ENCODE assay signal across 12 mouse cellular contexts in genomic region chr15:88921992-88922310, GRCm38 (mm10). TPM values are rescaled to one million over a fixed set of nuclear protein-coding genes. Genes with fewer than 3 reads are reported as not detected.
DNase-seq lines count a peak whose midpoint lies in the region; TF ChIP-seq lines count a peak whose summit lies in the region.
"Had no signal": no experiment of that assay in that cellular context is flagged by ENCODE, and none has a peak within 500 bp of the region (broad histone marks: within the 10 kb centered on the region; RNA-seq: fewer than 3 reads in every experiment).

No protein-coding gene starts in this region.

- DNase-seq in lung, adult 18-20 months, result peak; percentile 48 to 70
- no peak for DNase-seq in lung, adult 2 months
- peak; percentile 36 for DNase-seq in kidney, adult 9 months
- DNase-seq in lung, postnatal 25 days (ENCODE audit: low spot score), result peak; percentile 63
- DNase-seq in layer of hippocampus, adult 8-10 months (ENCODE audit: low spot score in 2 of 2), result no peak
- DNase-seq in cerebellum, adult 11 months, result no peak
- no peak for DNase-seq in right cerebral cortex, postnatal 36 days (ENCODE audit: low spot score in 2 of 2)

- H3K4me1 ChIP-seq in lung, adult 2 months (ENCODE audit: control insufficient read depth, insufficient read depth, low read length), result no peaks in the 10 kb centered on the region
- no peaks in the 10 kb centered on the region for H3K4me1 ChIP-seq in brown adipose tissue, adult 24 weeks (ENCODE audit: control insufficient read depth, insufficient read depth, insufficient read length, low read length)
- H3K4me1 ChIP-seq: embryonic facial prominence, embryonic 12.5 days had no signal

- TF ChIP-seq POLR2A in lung, adult 2 months (IDR thresholded peaks at IDR 0.05; ENCODE audit: borderline replicate concordance, extremely low read depth, low read depth, low read length), result no peak

- no peak overlapping the region for H3K4me3 ChIP-seq in lung, adult 2 months (replicated peaks; ENCODE audit: extremely low read depth, low read depth, low read length)
- H3K4me3 ChIP-seq in brown adipose tissue, adult 24 weeks (ENCODE audit: insufficient read depth, low read depth, low read length), result no peak overlapping the region
- H3K4me3 ChIP-seq: embryonic facial prominence, embryonic 12.5 days had no signal

- peak overlapping the region; percentile 81 for H3K27ac ChIP-seq in brown adipose tissue, adult 24 weeks (replicated peaks; ENCODE audit: low read depth, low read length)
- H3K27ac ChIP-seq: embryonic facial prominence, embryonic 12.5 days had no signal

- no peak for TF ChIP-seq CTCF in lung, adult 2 months (IDR thresholded peaks at IDR 0.05; ENCODE audit: insufficient read depth, low read length)

- WGBS in lung, adult 2 months, result 51% methylated on average over 6 of the region's 6 CpGs

RNA-seq across cellular contexts. Expression of gene Ttll8, which starts 32.3 kb away (rescaled TPM):
- 0.45 and 0.65 TPM in 2 replicates for polyA plus RNA-seq in lung, adult 2 months (2012; rRNA removed)
- polyA plus RNA-seq in brown adipose tissue, adult 24 weeks (2012; ENCODE audit: insufficient read depth, insufficient read length, missing spikeins), result not detected in 2 replicates
- 1 to 10 TPM; 1.2 to 4.3 (median 2.7) TPM for total RNA-seq in layer of hippocampus, adult 8-10 months (2022)
- polyA plus RNA-seq: embryonic facial prominence, embryonic 12.5 days; heart, embryonic 14.5 days; large intestine, adult 2 months; limb, embryonic 11.5 days had no signal

RNA-seq across cellular contexts. Expression of gene Mlc1, which starts 56.9 kb away (rescaled TPM):
- polyA plus RNA-seq in lung, adult 2 months (2012; rRNA removed), result 29.5 and 30.2 TPM in 2 replicates
- polyA plus RNA-seq in brown adipose tissue, adult 24 weeks (2012; ENCODE audit: insufficient read depth, insufficient read length, missing spikeins), result not detected in 2 replicates
- 100 to 1,000 TPM; 114 to 176 (median 137) TPM for total RNA-seq in layer of hippocampus, adult 8-10 months (2022)
- polyA plus RNA-seq: heart, embryonic 14.5 days; limb, embryonic 11.5 days had no signal

RNA-seq across cellular contexts. Expression of gene Pim3, which starts 60.0 kb away (rescaled TPM):
- 55.0 and 97.1 TPM in 2 replicates for polyA plus RNA-seq in lung, adult 2 months (2012; rRNA removed)
- 29.2 and 73.9 TPM in 2 replicates for polyA plus RNA-seq in brown adipose tissue, adult 24 weeks (2012; ENCODE audit: insufficient read depth, insufficient read length, missing spikeins)
- total RNA-seq in layer of hippocampus, adult 8-10 months (2022), result 10 to 100 TPM; 32.4 to 44.2 (median 38.4) TPM

Comparison
In these comparisons a context has a peak if more than half of its experiments do, and no peak if none do; other contexts are left out.
1. DNase-seq: peak in lung, adult 18-20 months (2 of 2), kidney, adult 9 months (single experiment) and lung, postnatal 25 days (single experiment); none in lung, adult 2 months (single experiment), layer of hippocampus, adult 8-10 months (0 of 2), cerebellum, adult 11 months (single experiment) and right cerebral cortex, postnatal 36 days (0 of 2).
2. RNA of gene Mlc1, which starts 56.9 kb away (polyA plus RNA-seq): 29.5 to 30.2 TPM in lung, adult 2 months; not detected in brown adipose tissue, adult 24 weeks; every median in the first group is over 10 times any median in the second.